Mouse (Mus musculus): ENCODE data around the gene Lingo2. TPM values are rescaled to one million over a fixed set of nuclear protein-coding genes. Genes with fewer than 3 reads are reported as not detected.

Lingo2 gene
- polyA plus RNA-seq, 1 experiment from 2014 or later: 134 TPM

GRCm38 (mm10) chr4:36635666-36636065, 315.9 kb downstream of the Lingo2 start:
- Histone ChIP-seq H3K4me1 (ENCODE audit: control insufficient read depth, insufficient read depth, low read length) (no peaks in the 10 kb centered on the region), H3K4me2 (ENCODE audit: low read depth, low read length) (no peak overlapping the region), H3K27me3 (ENCODE audit: control insufficient read depth, insufficient read depth, low read length) (no peaks in the 10 kb centered on the region), H3K36me3 (ENCODE audit: control insufficient read depth, insufficient read depth, low read length) (no peaks in the 10 kb centered on the region), H3K4me3 (ENCODE audit: low read depth, low read length) (no peak overlapping the region), H3K9ac (replicated peaks; ENCODE audit: low read depth, low read length) (no peak overlapping the region), H3K27ac (ENCODE audit: low read depth, low read length) (no peak overlapping the region), H3K9me3 (ENCODE audit: control insufficient read depth, low read length) (no peaks in the 10 kb centered on the region)
- no peak for ATAC-seq (ENCODE audit: low read depth)
- WGBS: 88% methylated on average over 2 of the region's 2 CpGs

- H3K9me3 ChIP-seq (ENCODE audit: control insufficient read depth, low read length): no peaks in the 10 kb centered on the region
- WGBS: 85% methylated on average over 5 of the region's 5 CpGs
- no peak overlapping the region for H3K4me3 ChIP-seq (ENCODE audit: low read depth, low read length)
- H3K4me2 ChIP-seq (ENCODE audit: low read depth, low read length): no peak overlapping the region
- H3K27me3 ChIP-seq (ENCODE audit: control insufficient read depth, insufficient read depth, low read length): no peaks in the 10 kb centered on the region
- no peaks in the 10 kb centered on the region for H3K4me1 ChIP-seq (ENCODE audit: control insufficient read depth, insufficient read depth, low read length)
- H3K9ac ChIP-seq (replicated peaks; ENCODE audit: low read depth, low read length): no peak overlapping the region
- no peak for ATAC-seq (ENCODE audit: low read depth)
- no peak overlapping the region for H3K27ac ChIP-seq (ENCODE audit: low read depth, low read length)
- H3K36me3 ChIP-seq (ENCODE audit: control insufficient read depth, insufficient read depth, low read length): no peaks in the 10 kb centered on the region
Measured at GRCm38 (mm10) chr4:36576801-36577200, 374.7 kb downstream of the Lingo2 start.

- ATAC-seq (ENCODE audit: low read depth): no peak
- Histone ChIP-seq H3K4me2 (ENCODE audit: low read depth, low read length) (no peak overlapping the region), H3K36me3 (ENCODE audit: control insufficient read depth, insufficient read depth, low read length) (no peaks in the 10 kb centered on the region), H3K4me1 (ENCODE audit: control insufficient read depth, insufficient read depth, low read length) (no peaks in the 10 kb centered on the region), H3K4me3 (ENCODE audit: low read depth, low read length) (no peak overlapping the region), H3K9me3 (ENCODE audit: control insufficient read depth, low read length) (no peaks in the 10 kb centered on the region), H3K27me3 (ENCODE audit: control insufficient read depth, insufficient read depth, low read length) (no peaks in the 10 kb centered on the region), H3K9ac (replicated peaks; ENCODE audit: low read depth, low read length) (no peak overlapping the region), H3K27ac (ENCODE audit: low read depth, low read length) (no peak overlapping the region)
- WGBS: 59% methylated on average over 3 of the region's 3 CpGs
Measured at GRCm38 (mm10) chr4:36576256-36576655, 375.3 kb downstream of the Lingo2 start.

GRCm38 (mm10) chr4:36566544-36566943, 385.0 kb downstream of the Lingo2 start:
- H3K4me2 ChIP-seq (ENCODE audit: low read depth, low read length): no peak overlapping the region
- WGBS: 92% methylated on average over 1 of the region's 1 CpGs
- H3K9ac ChIP-seq (replicated peaks; ENCODE audit: low read depth, low read length): no peak overlapping the region
- H3K4me3 ChIP-seq (ENCODE audit: low read depth, low read length): no peak overlapping the region
- ATAC-seq (ENCODE audit: low read depth): no peak
- H3K27ac ChIP-seq (ENCODE audit: low read depth, low read length): no peak overlapping the region
- H3K4me1 ChIP-seq (ENCODE audit: control insufficient read depth, insufficient read depth, low read length): no peaks in the 10 kb centered on the region
- no peaks in the 10 kb centered on the region for H3K27me3 ChIP-seq (ENCODE audit: control insufficient read depth, insufficient read depth, low read length)
- H3K9me3 ChIP-seq (ENCODE audit: control insufficient read depth, low read length): no peaks in the 10 kb centered on the region
- H3K36me3 ChIP-seq (ENCODE audit: control insufficient read depth, insufficient read depth, low read length): no peaks in the 10 kb centered on the region

GRCm38 (mm10) chr4:36560997-36561396, 390.6 kb downstream of the Lingo2 start:
- H3K36me3 ChIP-seq (ENCODE audit: control insufficient read depth, insufficient read depth, low read length): no peaks in the 10 kb centered on the region
- H3K4me3 ChIP-seq (ENCODE audit: low read depth, low read length): no peak overlapping the region
- H3K4me1 ChIP-seq (ENCODE audit: control insufficient read depth, insufficient read depth, low read length): no peaks in the 10 kb centered on the region
- no peaks in the 10 kb centered on the region for H3K27me3 ChIP-seq (ENCODE audit: control insufficient read depth, insufficient read depth, low read length)
- H3K9ac ChIP-seq (replicated peaks; ENCODE audit: low read depth, low read length): no peak overlapping the region
- H3K9me3 ChIP-seq (ENCODE audit: control insufficient read depth, low read length): no peaks in the 10 kb centered on the region
- no peak overlapping the region for H3K27ac ChIP-seq (ENCODE audit: low read depth, low read length)
- ATAC-seq (ENCODE audit: low read depth): no peak
- H3K4me2 ChIP-seq (ENCODE audit: low read depth, low read length): no peak overlapping the region
- 87% methylated on average over 1 of the region's 1 CpGs for WGBS

- H3K4me2 ChIP-seq (ENCODE audit: low read depth, low read length): no peak overlapping the region
- no peaks in the 10 kb centered on the region for H3K27me3 ChIP-seq (ENCODE audit: control insufficient read depth, insufficient read depth, low read length)
- ATAC-seq (ENCODE audit: low read depth): no peak
- no peaks in the 10 kb centered on the region for H3K36me3 ChIP-seq (ENCODE audit: control insufficient read depth, insufficient read depth, low read length)
- H3K9me3 ChIP-seq (ENCODE audit: control insufficient read depth, low read length): no peaks in the 10 kb centered on the region
- no peaks in the 10 kb centered on the region for H3K4me1 ChIP-seq (ENCODE audit: control insufficient read depth, insufficient read depth, low read length)
- H3K4me3 ChIP-seq (ENCODE audit: low read depth, low read length): no peak overlapping the region
- no peak overlapping the region for H3K27ac ChIP-seq (ENCODE audit: low read depth, low read length)
- 67% methylated on average over 2 of the region's 2 CpGs for WGBS
- no peak overlapping the region for H3K9ac ChIP-seq (replicated peaks; ENCODE audit: low read depth, low read length)
Measured at GRCm38 (mm10) chr4:36540664-36541360, 410.7 kb downstream of the Lingo2 start.

GRCm38 (mm10) chr4:36533895-36534294, 417.7 kb downstream of the Lingo2 start:
- ATAC-seq (ENCODE audit: low read depth): no peak
- no peak overlapping the region for H3K27ac ChIP-seq (ENCODE audit: low read depth, low read length)
- H3K4me3 ChIP-seq (ENCODE audit: low read depth, low read length): no peak overlapping the region
- no peak overlapping the region for H3K9ac ChIP-seq (replicated peaks; ENCODE audit: low read depth, low read length)
- no peaks in the 10 kb centered on the region for H3K4me1 ChIP-seq (ENCODE audit: control insufficient read depth, insufficient read depth, low read length)
- H3K27me3 ChIP-seq (ENCODE audit: control insufficient read depth, insufficient read depth, low read length): no peaks in the 10 kb centered on the region
- H3K36me3 ChIP-seq (ENCODE audit: control insufficient read depth, insufficient read depth, low read length): no peaks in the 10 kb centered on the region
- no peaks in the 10 kb centered on the region for H3K9me3 ChIP-seq (ENCODE audit: control insufficient read depth, low read length)
- H3K4me2 ChIP-seq (ENCODE audit: low read depth, low read length): no peak overlapping the region
- 89% methylated on average over 2 of the region's 2 CpGs for WGBS

- no peaks in the 10 kb centered on the region for H3K36me3 ChIP-seq (ENCODE audit: control insufficient read depth, insufficient read depth, low read length)
- 81% methylated on average over 1 of the region's 1 CpGs for WGBS
- ATAC-seq (ENCODE audit: low read depth): no peak
- no peaks in the 10 kb centered on the region for H3K4me1 ChIP-seq (ENCODE audit: control insufficient read depth, insufficient read depth, low read length)
- no peaks in the 10 kb centered on the region for H3K9me3 ChIP-seq (ENCODE audit: control insufficient read depth, low read length)
- H3K4me2 ChIP-seq (ENCODE audit: low read depth, low read length): no peak overlapping the region
- no peak overlapping the region for H3K27ac ChIP-seq (ENCODE audit: low read depth, low read length)
- H3K27me3 ChIP-seq (ENCODE audit: control insufficient read depth, insufficient read depth, low read length): no peaks in the 10 kb centered on the region
- H3K4me3 ChIP-seq (ENCODE audit: low read depth, low read length): no peak overlapping the region
- H3K9ac ChIP-seq (replicated peaks; ENCODE audit: low read depth, low read length): no peak overlapping the region
Measured at GRCm38 (mm10) chr4:36490255-36490654, 461.3 kb downstream of the Lingo2 start.

GRCm38 (mm10) chr4:36435211-36435610, 516.3 kb downstream of the Lingo2 start:
- Histone ChIP-seq H3K27ac (ENCODE audit: low read depth, low read length) (no peak overlapping the region), H3K4me2 (ENCODE audit: low read depth, low read length) (no peak overlapping the region), H3K36me3 (ENCODE audit: control insufficient read depth, insufficient read depth, low read length) (no peaks in the 10 kb centered on the region), H3K4me1 (ENCODE audit: control insufficient read depth, insufficient read depth, low read length) (no peaks in the 10 kb centered on the region), H3K9ac (replicated peaks; ENCODE audit: low read depth, low read length) (no peak overlapping the region), H3K27me3 (ENCODE audit: control insufficient read depth, insufficient read depth, low read length) (no peaks in the 10 kb centered on the region), H3K9me3 (ENCODE audit: control insufficient read depth, low read length) (no peaks in the 10 kb centered on the region), H3K4me3 (ENCODE audit: low read depth, low read length) (no peak overlapping the region)
- no peak for ATAC-seq (ENCODE audit: low read depth)
- WGBS: 94% methylated on average over 3 of the region's 3 CpGs
